Mouse (Mus musculus): ENCODE measurements around the gene Pid1. TPM values are rescaled to one million over a fixed set of nuclear protein-coding genes. Genes with fewer than 3 reads are reported as not detected.

The Pid1 gene
- polyA plus RNA-seq, 1 experiment from 2014 or later = 171 TPM

DNA sequence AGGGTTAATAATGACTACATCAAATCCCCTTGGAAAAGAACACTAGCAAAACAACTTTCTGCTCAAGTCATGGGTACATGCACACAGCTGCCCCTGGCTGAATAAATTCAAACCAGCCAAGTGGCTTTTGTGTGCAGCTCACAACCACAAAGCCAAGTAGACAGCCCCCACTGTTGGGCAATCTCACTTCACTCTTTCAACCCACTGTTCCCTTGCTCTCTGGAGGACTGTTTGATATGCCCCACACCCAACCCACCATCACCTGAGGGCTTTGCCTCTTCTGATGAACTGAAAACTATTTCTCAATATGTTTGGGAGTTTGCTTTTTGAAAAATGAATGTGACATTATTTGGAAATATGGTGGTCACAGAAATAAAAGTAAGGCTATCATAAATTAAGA, 171.8 kb downstream of the Pid1 start:
- no peaks in the 10 kb centered on the region for H3K9me3 ChIP-seq
- H3K27me3 ChIP-seq = no peaks in the 10 kb centered on the region
- no peak for ATAC-seq (ENCODE audit: low FRiP score)
- H3K27ac ChIP-seq = no peak overlapping the region
- no peak overlapping the region for H3K4me3 ChIP-seq
- no peak overlapping the region for H3K9ac ChIP-seq
- H3K36me3 ChIP-seq = no peaks in the 10 kb centered on the region
- no peak overlapping the region for H3K4me2 ChIP-seq
- no peaks in the 10 kb centered on the region for H3K4me1 ChIP-seq (replicated peaks)

GRCm38 (mm10) chr1:84189446-84189845, 174.5 kb downstream of the Pid1 start:
- Histone ChIP-seq H3K4me2 (no peak overlapping the region), H3K36me3 (no peaks in the 10 kb centered on the region), H3K9ac (no peak overlapping the region), H3K4me3 (no peak overlapping the region), H3K27ac (no peak overlapping the region), H3K4me1 (replicated peaks) (no peaks in the 10 kb centered on the region), H3K9me3 (no peaks in the 10 kb centered on the region), H3K27me3 (no peaks in the 10 kb centered on the region)
- no peak for ATAC-seq (ENCODE audit: low FRiP score)
- 84% methylated on average over 5 of the region's 5 CpGs for WGBS

DNA sequence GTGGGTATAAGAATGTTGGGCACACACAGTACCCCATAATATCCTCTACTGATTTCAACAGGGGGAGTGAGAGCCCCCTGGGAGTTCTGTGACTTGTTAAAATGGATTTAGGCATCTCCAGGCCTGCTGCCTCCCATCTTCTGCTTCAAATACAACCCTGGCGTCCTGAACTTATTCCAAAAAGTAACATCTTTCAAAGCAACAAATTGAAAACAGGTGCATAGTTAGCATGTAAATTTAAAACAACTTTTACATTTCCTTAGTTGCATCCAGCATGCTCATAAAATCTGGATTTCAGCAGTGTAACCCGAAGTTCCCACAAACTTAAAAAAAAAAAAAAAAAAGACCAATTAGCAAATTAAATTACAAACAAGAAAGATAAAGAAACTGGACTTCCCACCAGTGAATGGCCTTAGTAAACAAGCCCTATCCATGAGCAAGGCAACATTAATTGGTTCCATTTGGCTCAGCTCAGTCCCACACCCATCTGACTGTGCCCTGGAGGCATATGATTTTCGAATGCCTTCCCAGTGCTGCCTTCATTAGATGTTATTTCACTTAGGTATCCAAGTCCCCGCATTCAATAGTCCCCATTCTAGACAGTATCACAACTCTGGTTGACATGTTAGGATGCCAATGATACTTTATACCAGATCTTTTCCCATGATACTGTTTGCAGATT, 177.1 kb downstream of the Pid1 start:
- H3K4me2 ChIP-seq = no peak overlapping the region
- H3K36me3 ChIP-seq = no peaks in the 10 kb centered on the region
- no peak for ATAC-seq (ENCODE audit: low FRiP score)
- no peak overlapping the region for H3K4me3 ChIP-seq
- no peaks in the 10 kb centered on the region for H3K4me1 ChIP-seq (replicated peaks)
- no peak overlapping the region for H3K9ac ChIP-seq
- no peaks in the 10 kb centered on the region for H3K27me3 ChIP-seq
- WGBS = 71% methylated on average over 4 of the region's 4 CpGs
- H3K27ac ChIP-seq = no peak overlapping the region
- H3K9me3 ChIP-seq = no peaks in the 10 kb centered on the region

- H3K27ac ChIP-seq = no peak overlapping the region
- H3K4me3 ChIP-seq = no peak overlapping the region
- WGBS = 78% methylated on average over 1 of the region's 1 CpGs
- peaks cover 10% of the 10 kb centered on the region for H3K4me1 ChIP-seq (replicated peaks)
- H3K36me3 ChIP-seq = no peaks in the 10 kb centered on the region
- H3K9ac ChIP-seq = no peak overlapping the region
- H3K9me3 ChIP-seq = no peaks in the 10 kb centered on the region
- H3K4me2 ChIP-seq = no peak overlapping the region
- no peaks in the 10 kb centered on the region for H3K27me3 ChIP-seq
- ATAC-seq (ENCODE audit: low FRiP score) = no peak
Observed at GRCm38 (mm10) chr1:84177696-84178095, 186.3 kb downstream of the Pid1 start.

- Histone ChIP-seq H3K27ac (peak overlapping the region; percentile 69), H3K9me3 (no peaks in the 10 kb centered on the region), H3K36me3 (no peaks in the 10 kb centered on the region), H3K4me1 (replicated peaks) (peaks cover 10% of the 10 kb centered on the region), H3K27me3 (no peaks in the 10 kb centered on the region), H3K4me2 (no peak overlapping the region), H3K4me3 (no peak overlapping the region), H3K9ac (no peak overlapping the region; the same call in 1 of the 2 replicates)
- 9% methylated on average over 2 of the region's 2 CpGs for WGBS
- peak; percentile 77 for ATAC-seq (ENCODE audit: low FRiP score)
Observed at GRCm38 (mm10) chr1:84177033-84177432, 186.9 kb downstream of the Pid1 start.

GRCm38 (mm10) chr1:84172941-84173340, 191.0 kb downstream of the Pid1 start:
- 74% methylated on average over 6 of the region's 6 CpGs for WGBS
- H3K9me3 ChIP-seq = no peaks in the 10 kb centered on the region
- H3K9ac ChIP-seq = no peak overlapping the region
- no peaks in the 10 kb centered on the region for H3K27me3 ChIP-seq
- H3K27ac ChIP-seq = no peak overlapping the region
- peaks cover 14% of the 10 kb centered on the region for H3K4me1 ChIP-seq (replicated peaks)
- H3K36me3 ChIP-seq = no peaks in the 10 kb centered on the region
- no peak overlapping the region for H3K4me3 ChIP-seq
- no peak for ATAC-seq (ENCODE audit: low FRiP score)
- H3K4me2 ChIP-seq = no peak overlapping the region

GRCm38 (mm10) chr1:84157790-84158189, 206.2 kb downstream of the Pid1 start:
- Histone ChIP-seq H3K27ac (no peak overlapping the region), H3K4me3 (no peak overlapping the region), H3K9ac (no peak overlapping the region), H3K9me3 (no peaks in the 10 kb centered on the region), H3K36me3 (peaks cover 11% of the 10 kb centered on the region), H3K4me2 (no peak overlapping the region), H3K27me3 (no peaks in the 10 kb centered on the region), H3K4me1 (replicated peaks) (peaks cover 7% of the 10 kb centered on the region)
- 91% methylated on average over 3 of the region's 3 CpGs for WGBS
- ATAC-seq (ENCODE audit: low FRiP score) = no peak

DNA sequence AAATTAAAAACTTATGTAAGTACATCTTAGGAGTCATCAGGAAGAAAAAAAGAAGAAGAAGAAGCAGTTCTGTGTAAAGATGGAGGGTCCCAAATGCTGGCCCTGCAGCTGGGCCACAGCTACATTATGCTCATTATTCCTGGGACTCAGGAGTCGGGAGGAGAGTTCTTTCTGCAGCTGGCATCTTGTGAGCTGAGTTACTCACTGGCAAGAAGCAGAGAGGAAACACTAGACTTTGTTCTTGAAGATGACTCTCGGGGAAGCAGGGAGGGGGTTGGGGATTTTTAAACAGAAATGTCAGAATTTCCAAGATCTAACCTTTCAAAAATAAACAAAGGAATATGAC, 208.4 kb downstream of the Pid1 start:
- no peak for ATAC-seq (ENCODE audit: low FRiP score)
- Histone ChIP-seq H3K9ac (no peak overlapping the region), H3K9me3 (no peaks in the 10 kb centered on the region), H3K27me3 (no peaks in the 10 kb centered on the region), H3K36me3 (peaks cover 11% of the 10 kb centered on the region), H3K4me2 (peak overlapping the region; percentile 13), H3K4me1 (replicated peaks) (peaks cover 7% of the 10 kb centered on the region), H3K27ac (peak overlapping the region; percentile 78), H3K4me3 (no peak overlapping the region)
- WGBS = 11% methylated on average over 2 of the region's 2 CpGs

- peaks cover 10% of the 10 kb centered on the region for H3K36me3 ChIP-seq
- peaks cover 7% of the 10 kb centered on the region for H3K4me1 ChIP-seq (replicated peaks)
- H3K27me3 ChIP-seq = no peaks in the 10 kb centered on the region
- H3K4me3 ChIP-seq = no peak overlapping the region
- ATAC-seq (ENCODE audit: low FRiP score) = peak; percentile 73
- WGBS = 41% methylated on average over 12 of the region's 12 CpGs
- H3K4me2 ChIP-seq = peak overlapping the region; percentile 13
- no peaks in the 10 kb centered on the region for H3K9me3 ChIP-seq
- no peak overlapping the region for H3K9ac ChIP-seq
- H3K27ac ChIP-seq = peak overlapping the region; percentile 78
Observed at GRCm38 (mm10) chr1:84154725-84155584, 209.0 kb downstream of the Pid1 start.

DNA sequence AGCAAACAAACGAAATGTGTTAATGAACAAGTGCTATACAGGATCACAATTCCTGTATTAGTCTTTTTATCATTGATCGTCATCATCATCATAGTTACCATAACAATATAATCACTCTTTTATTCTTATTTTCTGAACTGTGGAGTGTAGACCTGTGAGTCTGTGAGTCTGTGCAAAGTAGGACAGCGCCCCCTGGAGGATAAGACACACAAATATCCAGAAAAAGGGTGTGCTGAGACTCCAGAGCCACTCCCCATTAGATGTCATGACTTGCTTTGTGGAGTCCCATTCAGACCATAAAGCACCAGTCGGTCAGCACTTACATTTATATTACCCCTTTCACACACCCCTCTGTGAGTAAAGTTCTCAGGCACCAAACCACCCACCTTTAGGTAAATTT, 210.0 kb downstream of the Pid1 start:
- H3K9me3 ChIP-seq = no peaks in the 10 kb centered on the region
- 56% methylated on average over 4 of the region's 4 CpGs for WGBS
- 0 out of 2 replicates have a peak, but pooled peaks have one; percentile 43 for ATAC-seq (ENCODE audit: low FRiP score)

DNA sequence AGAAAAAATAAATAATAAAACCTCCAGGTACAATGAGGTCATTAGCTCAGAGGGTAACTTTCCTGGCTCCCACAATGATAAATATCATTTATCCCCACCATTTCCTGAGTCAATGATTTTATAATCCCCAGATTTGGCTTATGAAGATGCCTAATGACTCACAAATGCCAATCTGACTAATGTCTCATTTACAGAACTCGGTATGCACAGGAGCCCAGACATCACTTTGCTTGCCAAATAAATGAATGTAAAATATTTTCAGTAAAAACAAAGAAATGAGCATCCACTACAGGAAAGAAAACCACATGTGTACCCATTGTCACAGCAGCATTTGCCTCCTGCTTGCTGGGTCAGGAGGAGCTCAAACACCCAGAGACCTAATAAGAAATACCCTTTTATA, 222.4 kb downstream of the Pid1 start:
- Histone ChIP-seq H3K4me2 (no peak overlapping the region), H3K4me1 (replicated peaks) (no peaks in the 10 kb centered on the region), H3K4me3 (no peak overlapping the region), H3K9ac (no peak overlapping the region), H3K27me3 (no peaks in the 10 kb centered on the region), H3K36me3 (0 out of 2 replicates have a peak, but pooled peaks cover 3% of the 10 kb centered on the region), H3K27ac (no peak overlapping the region), H3K9me3 (no peaks in the 10 kb centered on the region)
- WGBS = 55% methylated on average over 1 of the region's 1 CpGs
- ATAC-seq (ENCODE audit: low FRiP score) = no peak

More for the DNA sequence above, 210.0 kb downstream of the Pid1 start:
- Histone ChIP-seq H3K36me3 (peaks cover under 1% of the 10 kb centered on the region), H3K27me3 (no peaks in the 10 kb centered on the region), H3K27ac (no peak overlapping the region; the same call in 1 of the 2 replicates), H3K4me1 (replicated peaks) (peaks cover 7% of the 10 kb centered on the region), H3K4me2 (no peak overlapping the region), H3K9ac (no peak overlapping the region), H3K4me3 (no peak overlapping the region)

DNA sequence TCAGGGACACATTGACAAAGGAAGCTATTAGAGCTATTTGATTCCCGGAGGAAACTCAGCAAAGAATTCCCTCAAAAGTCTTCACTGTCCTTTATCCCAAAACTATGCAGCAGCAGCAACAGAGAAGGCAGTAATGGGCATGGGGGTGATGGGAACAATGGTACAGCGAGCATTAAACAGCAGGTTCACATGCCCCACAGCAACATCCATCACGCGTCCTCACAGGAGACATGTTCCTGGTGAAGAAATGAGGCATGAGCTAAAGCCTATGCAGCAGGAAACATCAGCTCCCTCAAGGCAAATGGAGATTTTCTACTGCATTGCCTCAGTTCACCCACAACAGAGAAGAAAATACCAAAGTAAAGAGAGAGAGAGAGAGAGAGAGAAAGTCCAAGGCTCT, 231.5 kb downstream of the Pid1 start:
- no peak overlapping the region for H3K4me2 ChIP-seq
- ATAC-seq (ENCODE audit: low FRiP score) = peak; percentile 53; the same call in 1 of the 2 replicates
- H3K4me1 ChIP-seq (replicated peaks) = peaks cover 15% of the 10 kb centered on the region
- 0 out of 2 replicates have a peak, but pooled peaks cover under 1% of the 10 kb centered on the region for H3K36me3 ChIP-seq
- WGBS = 37% methylated on average over 4 of the region's 4 CpGs
- H3K27me3 ChIP-seq = no peaks in the 10 kb centered on the region
- H3K27ac ChIP-seq = peak overlapping the region; percentile 59
- no peaks in the 10 kb centered on the region for H3K9me3 ChIP-seq
- no peak overlapping the region for H3K9ac ChIP-seq
- no peak overlapping the region for H3K4me3 ChIP-seq

Measured in hindbrain, embryonic 13.5 days (tissue).